Mouse (Mus musculus): ENCODE measurements around the gene Nagk.

- TF ChIP-seq POLR2A (IDR thresholded peaks at IDR 0.05; ENCODE audit: extremely low read depth, insufficient read depth, low read length) (no peak), CTCF (IDR thresholded peaks at IDR 0.05; ENCODE audit: extremely low read depth, insufficient read depth, low read length) (no peak)
Measured at GRCm38 (mm10) chr6:83796686-83797085, 1.9 kb downstream of the Nagk start.
